Mouse (Mus musculus): ENCODE measurements around the gene Ankrd16. TPM values are rescaled to one million over a fixed set of nuclear protein-coding genes. Genes with fewer than 3 reads are reported as not detected.

The Ankrd16 gene
- polyA plus RNA-seq (2015; fragmentation: Nextera tagmentation; extraction: Ambion mirVana): 22.4 and 28.6 TPM in 2 replicates

DNA sequence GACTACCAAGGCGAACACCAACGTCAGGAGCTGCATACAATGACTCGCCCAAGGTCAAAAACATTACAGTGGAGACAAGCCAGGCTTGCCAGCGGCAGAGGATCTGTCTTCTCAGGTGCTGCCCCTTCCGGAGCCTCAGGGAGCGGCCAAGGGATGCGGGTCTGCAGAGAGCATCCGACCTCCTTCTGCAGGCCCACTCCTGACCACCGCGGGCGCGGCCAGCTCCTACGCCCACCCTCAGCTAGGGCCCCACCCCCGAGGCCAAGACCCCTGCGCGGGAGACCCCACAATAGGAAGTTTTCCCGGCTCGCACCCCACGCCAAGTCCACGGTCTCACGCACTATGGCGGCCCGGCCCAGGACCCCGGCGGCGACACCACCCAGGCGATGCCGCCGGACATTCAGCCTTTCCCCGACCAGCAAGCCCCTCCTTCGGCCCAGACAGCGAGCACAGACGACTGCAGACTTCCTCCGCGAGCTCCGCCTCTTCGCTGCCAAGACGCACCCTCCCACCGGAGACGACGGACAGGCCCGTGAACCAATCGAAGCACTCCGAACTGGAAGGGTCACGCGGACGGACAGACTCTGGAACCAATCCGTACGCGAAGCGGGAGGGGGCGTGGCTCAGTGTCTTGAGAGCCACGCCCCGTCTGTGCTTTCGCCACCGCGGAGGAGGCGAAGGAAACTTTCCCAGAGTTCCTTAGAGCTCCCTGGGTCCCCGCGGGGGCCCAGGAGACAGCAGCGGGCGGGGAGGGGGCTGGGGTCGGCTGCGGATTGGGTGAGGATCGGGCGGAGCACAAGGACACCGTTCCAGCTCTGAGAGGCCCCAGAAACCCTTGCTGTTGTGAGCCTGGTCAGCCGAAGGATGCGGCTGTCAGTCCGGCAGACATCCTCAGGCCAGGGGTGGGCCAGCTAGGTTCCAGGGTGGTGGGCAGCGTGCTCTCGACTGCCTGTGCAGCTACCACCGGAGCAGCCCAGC, at the start of gene Ankrd16, which contains the start of gene Fbh1:
Gene Ankrd16, plus strand, starts transcription at position 786 of the 978 bp plus-strand sequence.
Gene Fbh1, minus strand, starts transcription at position 492 of the 978 bp plus-strand sequence.

Other genes with a start within 250 kb of the Ankrd16 start
- 3.4 and 20.4 TPM in 2 replicates for gene Pfkfb3, start 223.8 kb upstream of the Ankrd16 start, polyA plus RNA-seq (2015; fragmentation: Nextera tagmentation; extraction: Ambion mirVana)
- gene Rbm17, start 173.7 kb upstream of the Ankrd16 start, polyA plus RNA-seq (2015; fragmentation: Nextera tagmentation; extraction: Ambion mirVana): 71.3 and 75.6 TPM in 2 replicates
- gene Gm17490, start 151.6 kb upstream of the Ankrd16 start, polyA plus RNA-seq (2015; fragmentation: Nextera tagmentation; extraction: Ambion mirVana): not detected in 2 replicates
- gene Il2ra, start 135.1 kb upstream of the Ankrd16 start, polyA plus RNA-seq (2015; fragmentation: Nextera tagmentation; extraction: Ambion mirVana): 0.11 and 0.12 TPM in 2 replicates
- gene Il15ra, start 72.6 kb upstream of the Ankrd16 start, polyA plus RNA-seq (2015; fragmentation: Nextera tagmentation; extraction: Ambion mirVana): 9.1 and 10.3 TPM in 2 replicates
- 62.3 and 71.1 TPM in 2 replicates for gene Fbh1, start 294 bp upstream of the Ankrd16 start, polyA plus RNA-seq (2015; fragmentation: Nextera tagmentation; extraction: Ambion mirVana)